Mouse (Mus musculus) T-helper 2 cell (primary cell): ENCODE measurements at regions not wholly inside any gene's neighbourhood (a gene's known extent, or its start where the extent isn't known, plus 50 kb on each side); places are given as distances from the start of the nearest gene placed in this dataset.

Source experiments
- in situ Hi-C: fragments of 300-600 bp; cut with MboI, MseI; formaldehyde crosslinking; loops from one replicate; pipeline ENCODE4 v1.15.1; 2025; ENCODE audit warnings: high pct_unique_total_duplicates

DNA sequence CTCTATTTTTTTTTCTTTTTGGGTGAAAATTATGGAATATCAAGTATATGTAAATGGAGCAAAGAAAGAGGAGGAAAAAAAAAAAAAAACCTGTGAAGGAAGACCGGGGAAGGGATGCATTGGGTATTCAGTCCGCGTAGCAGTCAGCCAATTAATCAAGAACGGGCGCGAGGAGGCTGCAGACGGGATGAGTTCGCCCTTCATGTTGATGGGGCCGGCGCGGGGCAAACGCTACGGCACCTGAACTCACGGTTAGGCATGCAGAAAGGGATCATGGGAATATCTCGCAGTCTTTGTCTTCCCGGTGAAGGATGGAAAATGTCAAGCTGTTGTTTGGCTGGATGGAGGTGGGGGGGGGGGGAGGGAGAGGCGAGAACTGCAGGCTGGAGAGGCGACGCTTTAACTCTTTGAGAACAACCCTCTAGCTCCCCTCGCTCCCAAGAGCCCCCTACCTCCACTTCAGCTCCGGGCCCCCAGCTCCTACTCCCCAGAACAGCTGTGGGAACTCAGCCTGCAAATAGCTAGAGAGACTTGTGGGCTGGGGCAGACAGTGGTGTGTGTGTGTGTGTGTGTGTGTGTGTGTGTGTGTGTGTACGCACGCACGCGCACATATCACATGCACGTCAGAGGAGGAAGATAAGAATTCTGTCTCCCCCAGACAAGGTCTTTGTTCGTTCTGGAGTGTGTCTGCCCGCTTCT lies 210.7 kb downstream of the Gm26897 start:
- in situ Hi-C loops, result loop anchor here (25.0 kb wide), 1 partner anchor 218 kb away; no protein-coding TSS in a partner anchor

- in situ Hi-C loops, result loop anchor here (25.0 kb wide), 1 partner anchor 217 kb away; no protein-coding TSS in a partner anchor
Observed at GRCm38 (mm10) chr5:111944972-111945285, 211.2 kb downstream of the Gm26897 start.

DNA sequence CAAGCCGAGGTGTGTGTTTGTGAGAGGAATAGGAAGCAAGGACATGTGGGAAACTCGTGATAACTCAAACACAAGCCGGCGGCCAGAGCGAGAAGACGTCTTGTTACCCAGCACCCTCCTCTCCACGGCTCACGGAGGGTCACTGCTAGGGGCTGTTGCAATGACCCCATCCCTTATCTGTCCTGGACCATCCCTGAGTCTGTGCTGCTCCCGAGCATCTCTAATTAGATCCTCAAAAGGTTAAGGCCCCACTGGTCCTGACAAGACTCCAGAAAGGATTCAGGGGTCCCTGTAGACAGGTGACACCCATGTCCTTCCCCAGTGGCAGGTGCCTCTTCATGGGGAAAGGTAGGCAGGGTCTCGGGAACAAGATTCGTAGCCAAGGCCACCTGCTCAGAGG lies 212.6 kb downstream of the Gm26897 start:
- in situ Hi-C loops, result loop anchor here (25.0 kb wide), 1 partner anchor 216 kb away; no protein-coding TSS in a partner anchor

DNA sequence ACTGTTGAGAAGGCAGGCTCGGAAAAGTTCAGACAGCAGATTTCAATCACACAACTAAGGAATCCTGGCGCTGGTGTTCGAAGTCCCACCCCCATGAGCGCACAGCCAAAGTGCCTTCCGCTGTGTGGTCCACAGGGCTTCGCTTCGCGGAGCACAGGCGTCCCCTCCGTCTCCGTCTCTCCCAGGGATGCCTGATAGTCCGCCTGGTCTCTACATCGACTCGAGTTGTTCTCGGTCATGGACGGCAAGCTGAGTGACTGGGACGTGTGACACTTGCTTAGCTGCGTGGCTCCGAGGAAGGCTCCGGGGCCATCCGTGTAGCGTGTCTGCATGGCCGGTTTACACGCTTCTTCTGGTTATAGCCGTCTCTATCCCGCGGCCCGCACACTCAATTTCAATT lies 224.0 kb downstream of the Gm26897 start:
- in situ Hi-C loops, result no loop called here

- in situ Hi-C loops, result no loop called here
Observed at GRCm38 (mm10) chr5:111958226-111958625, 224.5 kb downstream of the Gm26897 start.

DNA sequence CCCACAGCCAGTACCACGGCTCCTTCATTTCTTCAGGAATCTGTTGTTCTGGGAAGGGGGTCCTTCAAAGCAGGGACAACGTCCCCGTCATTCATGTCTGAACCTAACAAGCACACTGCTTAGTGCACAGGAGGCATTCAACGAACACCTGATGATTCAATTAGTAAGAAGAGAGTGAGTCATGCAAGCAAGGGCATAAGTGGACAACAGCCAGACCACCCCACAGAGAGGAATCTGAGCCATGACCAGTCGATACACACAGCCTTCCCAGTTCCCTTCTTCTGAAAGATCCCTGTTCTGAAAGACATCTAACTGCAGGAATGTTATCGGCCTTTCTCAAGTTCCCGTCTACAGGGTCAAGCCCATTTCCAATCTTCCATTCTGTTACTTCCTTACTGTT lies 231.6 kb downstream of the Gm26897 start:
- in situ Hi-C loops, result no loop called here

- in situ Hi-C loops, result no loop called here
Observed at GRCm38 (mm10) chr5:111968121-111968520, 234.4 kb downstream of the Gm26897 start.

GRCm38 (mm10) chr5:111968701-111969100 lies 235.0 kb downstream of the Gm26897 start:
- in situ Hi-C loops, result no loop called here

DNA sequence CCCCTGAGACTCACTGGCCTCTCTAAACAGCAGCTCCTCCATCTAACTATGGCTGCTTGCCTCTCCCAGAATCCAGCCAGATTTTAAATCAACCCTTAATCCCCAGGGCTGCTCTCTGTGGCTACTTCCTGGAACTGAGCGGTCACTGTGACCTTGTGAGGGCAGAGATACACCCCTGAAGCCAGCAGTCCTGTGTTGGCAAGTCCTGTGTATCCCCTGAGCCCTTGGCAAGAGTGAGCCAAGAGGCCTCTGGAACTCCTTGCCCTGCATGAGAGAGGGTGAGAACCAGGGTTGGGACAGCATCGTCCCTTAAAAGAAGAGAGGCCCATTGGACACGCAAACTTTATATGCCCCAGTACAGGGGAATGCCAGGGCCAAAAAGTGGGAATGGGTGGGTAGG lies 237.5 kb downstream of the Gm26897 start:
- in situ Hi-C loops, result no loop called here

- in situ Hi-C loops, result no loop called here
Observed at GRCm38 (mm10) chr5:111971952-111972351, 238.2 kb downstream of the Gm26897 start.

GRCm38 (mm10) chr5:111975686-111976085 lies 242.0 kb downstream of the Gm26897 start:
- in situ Hi-C loops, result no loop called here

GRCm38 (mm10) chr5:111979601-111980000 lies 245.9 kb downstream of the Gm26897 start:
- in situ Hi-C loops, result no loop called here

DNA sequence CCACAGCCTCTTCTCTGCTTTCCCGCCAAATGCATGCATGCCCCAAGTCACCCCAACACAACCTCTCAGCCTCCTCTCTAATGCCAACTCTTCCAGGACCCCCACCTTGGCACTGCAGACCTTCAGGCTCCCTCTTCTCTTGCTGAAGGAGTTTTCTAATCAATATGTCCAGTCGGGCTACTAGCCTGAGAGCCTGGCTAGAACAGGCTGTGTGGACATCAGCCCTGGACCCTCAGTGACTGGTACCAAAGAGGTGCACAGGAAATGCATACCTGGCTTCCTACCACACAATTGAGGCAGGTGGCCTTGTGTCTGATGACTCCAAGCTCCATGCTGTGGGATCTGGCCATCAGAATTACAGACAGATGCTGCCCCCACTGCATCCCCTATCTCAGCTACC lies 248.4 kb downstream of the Gm26897 start:
- in situ Hi-C loops, result no loop called here

- in situ Hi-C loops, result no loop called here
Observed at GRCm38 (mm10) chr5:111985997-111986396, 252.3 kb downstream of the Gm26897 start.

DNA sequence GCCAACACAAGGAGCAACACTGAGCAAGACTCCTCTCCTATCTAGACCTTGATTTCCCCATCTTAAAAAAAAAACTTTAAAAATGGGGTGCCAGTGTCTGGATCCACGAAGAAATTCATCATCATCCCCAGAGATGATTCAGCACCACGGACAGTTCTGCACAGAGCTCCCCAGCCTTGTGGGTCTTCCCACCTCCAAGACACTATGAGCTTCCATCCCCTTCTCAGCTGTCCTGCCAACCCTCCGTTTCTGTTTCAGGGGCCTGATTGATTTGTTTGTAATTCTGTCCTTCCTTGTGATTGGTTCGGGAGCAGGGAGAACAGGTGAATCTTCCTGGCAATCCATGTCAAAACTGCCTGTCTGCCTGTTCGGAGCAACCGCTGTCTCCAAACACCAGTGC lies 253.3 kb downstream of the Gm26897 start:
- in situ Hi-C loops, result no loop called here

DNA sequence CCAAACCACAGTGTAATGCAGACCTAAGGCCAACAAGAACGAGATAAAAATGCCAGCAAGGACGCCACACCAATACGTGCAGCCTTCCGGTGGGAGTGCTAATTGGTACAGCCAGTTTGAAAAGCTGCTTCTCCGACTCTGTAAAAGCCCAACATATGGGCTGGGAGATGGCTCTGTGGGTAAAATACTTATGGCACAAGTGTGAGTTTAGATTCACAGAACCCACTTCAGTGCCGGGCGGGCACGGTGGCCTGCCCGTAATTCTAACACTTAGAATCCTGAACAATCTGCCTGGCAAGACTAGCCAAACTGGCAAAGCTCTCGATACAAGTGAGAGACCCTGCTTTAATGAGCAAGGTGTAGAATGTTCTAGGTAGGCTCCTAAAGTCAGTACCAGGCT lies 258.1 kb downstream of the Gm26897 start:
- in situ Hi-C loops, result no loop called here

DNA sequence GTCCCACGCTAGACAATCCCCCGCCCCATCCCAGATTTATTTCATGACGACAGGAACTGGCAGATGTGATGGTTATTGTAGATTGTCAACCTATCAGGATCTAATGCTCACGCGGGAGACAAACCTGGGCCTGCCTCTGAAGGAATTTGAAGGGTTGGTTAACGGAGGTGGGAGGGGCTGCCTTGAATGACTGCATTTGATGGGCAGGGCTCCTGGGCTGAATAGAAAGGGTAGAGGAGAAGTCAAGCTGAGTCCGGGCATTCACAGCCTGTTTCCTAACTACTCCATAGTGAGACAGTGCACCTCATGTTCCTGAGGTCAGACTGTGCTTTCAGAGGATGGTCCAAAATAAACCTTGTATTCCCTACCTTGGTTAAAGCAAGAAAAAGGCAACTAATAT lies 259.1 kb downstream of the Cryba4 start:
- in situ Hi-C loops, result no loop called here

- in situ Hi-C loops, result no loop called here
Observed at GRCm38 (mm10) chr5:111993930-111994329, 258.4 kb downstream of the Cryba4 start.

DNA sequence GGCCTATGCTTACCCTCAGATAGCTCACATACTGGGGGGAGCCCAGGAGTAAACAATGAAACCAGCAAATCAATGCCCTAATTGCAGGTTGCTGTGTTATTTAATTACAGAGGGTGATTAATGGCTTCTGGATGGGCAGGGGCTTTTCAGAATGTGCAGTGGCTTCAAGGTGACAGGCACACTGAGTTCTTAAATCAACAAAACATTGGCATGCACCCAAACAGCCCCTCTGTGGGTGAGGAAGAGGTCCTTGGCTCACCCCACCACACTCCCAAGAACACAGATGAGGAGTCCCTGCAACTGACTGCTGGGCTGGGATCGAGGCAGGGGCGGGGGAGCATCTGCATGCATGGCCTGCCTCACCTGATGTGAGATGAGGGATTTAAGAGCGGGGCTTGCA lies 255.5 kb downstream of the Cryba4 start:
- in situ Hi-C loops, result no loop called here

GRCm38 (mm10) chr5:112001742-112002701 lies 250.3 kb downstream of the Cryba4 start:
- in situ Hi-C loops, result no loop called here

- in situ Hi-C loops, result no loop called here
Observed at GRCm38 (mm10) chr5:112002856-112003660, 249.3 kb downstream of the Cryba4 start.

- in situ Hi-C loops, result no loop called here
Observed at GRCm38 (mm10) chr5:112004041-112004440, 248.3 kb downstream of the Cryba4 start.
